Mouse (Mus musculus) kidney, postnatal 36 days (tissue): ENCODE results near the gene Tbl3.
"Not testable (repeated sequence)": the region's sequence is repeated elsewhere in the genome, so short reads cannot be mapped to it uniquely, and the experiment has no call there.

ENCODE experiments used
- DNase-seq, 2 experiments: peaks; one replicate each; pipeline ENCODE4 v3.0.0; 2021 to 2022; ENCODE audit warnings: mixed read lengths in 2 of 2

The Tbl3 gene

DNA sequence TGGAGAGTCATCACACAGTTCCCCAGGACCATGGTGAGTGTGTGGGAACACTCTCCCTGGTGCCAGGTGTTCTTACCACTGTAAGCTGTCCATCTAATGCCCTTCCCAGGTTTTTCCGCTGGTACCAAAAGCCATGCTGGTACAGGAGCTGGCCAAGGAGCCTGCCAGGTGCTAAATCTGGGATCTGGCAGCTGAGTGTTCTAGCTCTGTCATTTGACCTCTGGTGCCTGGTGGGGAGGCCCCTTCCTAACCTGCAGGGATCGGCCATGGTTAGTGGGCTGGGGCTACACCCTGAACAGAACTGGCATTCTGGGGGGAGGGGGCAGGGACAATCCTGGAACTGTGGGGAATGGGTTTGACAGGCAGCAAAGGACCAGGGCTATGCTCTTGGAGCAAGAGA is 20.2 kb upstream of the Tbl3 start, which contains the start of gene Rpl3l:
Rpl3l (plus strand) TSS at position 203 of the 400 bp plus-strand sequence.
- no peak for DNase-seq

DNA sequence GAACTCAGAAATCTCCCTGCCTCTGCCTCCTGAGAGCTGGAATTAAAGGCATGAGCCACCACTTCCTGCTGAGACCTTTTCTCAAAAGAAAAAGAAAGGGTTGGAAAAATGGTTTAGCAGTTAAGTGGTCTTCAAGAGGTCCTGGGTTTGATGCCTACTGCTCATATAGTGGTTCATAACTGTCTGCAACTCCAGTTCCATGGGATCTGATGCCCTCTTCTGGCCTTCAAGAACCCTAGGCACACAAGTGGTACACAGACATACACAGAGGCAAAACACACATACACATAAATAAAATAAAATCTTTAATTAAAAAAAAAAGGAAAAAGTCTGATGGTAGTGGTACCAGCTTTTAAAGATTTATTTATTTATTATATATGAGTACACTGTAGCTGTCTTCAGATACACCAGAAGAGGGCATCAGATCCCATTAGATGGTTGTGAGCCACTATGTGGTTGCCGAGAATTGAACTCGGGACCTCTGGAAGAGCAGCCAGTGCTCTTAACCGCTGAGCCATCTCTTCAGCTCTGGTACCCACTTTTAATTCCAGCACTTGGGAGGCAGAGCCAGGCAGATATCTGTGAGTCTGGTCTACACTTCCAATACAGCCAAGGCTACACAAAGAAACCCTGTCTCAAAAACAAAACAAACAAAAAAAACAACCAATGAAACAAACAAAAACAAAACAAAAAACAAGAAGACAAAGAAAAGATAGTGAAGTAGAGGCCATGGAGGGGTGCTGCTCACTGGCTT is 18.4 kb upstream of the Tbl3 start:
- DNase-seq, result no peak

DNA sequence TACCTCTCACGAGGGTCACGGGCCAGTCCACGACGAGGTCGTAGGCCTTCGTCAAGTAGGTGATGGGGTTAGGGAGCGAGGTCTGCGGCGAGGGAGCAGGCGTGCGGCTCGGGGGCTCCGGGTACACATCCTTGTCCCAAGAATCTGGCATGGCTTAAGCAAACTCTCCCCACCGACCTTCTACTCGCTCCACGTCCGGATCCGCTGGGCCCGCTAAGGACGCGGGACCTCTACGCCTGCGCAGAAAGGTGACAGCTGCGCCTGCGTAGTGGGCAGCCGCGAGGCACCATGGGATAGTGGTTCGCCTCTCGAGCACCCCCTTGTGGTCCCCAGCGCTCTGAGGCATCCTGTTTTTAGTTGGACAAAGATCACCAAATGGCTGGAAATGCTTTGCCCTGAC is 16.7 kb upstream of the Tbl3 start, which contains the start of gene Ndufb10:
Ndufb10 (minus strand) TSS at position 295 of the 400 bp plus-strand sequence.
- peak; percentile 97 to 99 for DNase-seq

DNA sequence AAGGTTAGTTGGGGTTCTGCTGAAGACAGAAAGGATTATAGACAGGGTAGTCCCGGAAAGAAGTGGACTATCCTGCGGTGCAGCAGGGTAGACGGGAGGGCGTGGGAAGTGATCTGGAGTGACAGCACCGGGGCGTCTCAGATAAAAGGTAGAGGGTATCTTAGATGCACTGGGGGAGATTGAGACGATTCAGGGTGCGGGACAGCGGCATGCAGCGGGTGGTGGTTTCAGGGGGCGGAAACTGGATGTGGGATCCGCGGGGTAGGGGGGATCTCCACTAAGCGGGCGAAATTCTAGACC is 16.4 kb upstream of the Tbl3 start:
- DNase-seq, result peak in 1 of 2 experiments; percentile 37

GRCm38 (mm10) chr17:24723122-24723880 is 15.8 kb upstream of the Tbl3 start:
- no peak for DNase-seq

DNA sequence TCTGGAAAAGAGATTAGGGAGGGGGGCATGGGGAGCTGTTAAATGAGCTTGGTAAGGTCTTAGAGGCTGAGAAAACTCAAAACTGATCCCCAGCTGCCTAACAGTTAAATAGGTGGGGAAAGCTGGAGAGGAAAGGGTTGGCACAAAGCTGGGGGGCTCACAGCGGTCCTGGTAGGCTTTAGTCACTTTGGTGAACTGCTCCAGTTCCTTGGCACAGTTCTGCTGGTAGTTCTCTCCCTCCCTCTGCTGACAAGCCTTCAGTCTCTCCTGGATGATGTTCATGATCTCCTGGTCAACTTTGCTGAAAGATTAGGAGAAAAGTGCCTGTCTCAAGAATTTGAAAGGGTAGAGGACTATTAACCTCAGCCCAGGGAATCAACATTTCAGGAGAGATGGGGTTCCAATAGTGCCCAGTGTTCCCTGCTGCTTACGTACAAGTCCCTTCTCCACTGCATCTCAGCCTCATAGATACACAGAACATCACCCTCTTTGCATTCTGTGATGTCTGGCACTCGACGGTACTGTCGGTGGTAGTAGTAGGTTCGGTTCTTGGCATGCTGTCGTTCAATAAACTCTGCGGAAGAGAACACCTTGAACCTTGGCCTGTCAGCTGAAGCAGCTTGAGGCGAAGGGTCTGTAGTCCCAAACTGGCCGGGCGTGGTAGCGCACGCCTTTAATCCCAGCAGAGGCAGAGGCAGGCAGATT is 14.9 kb upstream of the Tbl3 start:
- DNase-seq, result peak in 1 of 2 experiments; percentile 39

GRCm38 (mm10) chr17:24721383-24721955 is 14.0 kb upstream of the Tbl3 start:
- DNase-seq, result not testable (repeated sequence)

DNA sequence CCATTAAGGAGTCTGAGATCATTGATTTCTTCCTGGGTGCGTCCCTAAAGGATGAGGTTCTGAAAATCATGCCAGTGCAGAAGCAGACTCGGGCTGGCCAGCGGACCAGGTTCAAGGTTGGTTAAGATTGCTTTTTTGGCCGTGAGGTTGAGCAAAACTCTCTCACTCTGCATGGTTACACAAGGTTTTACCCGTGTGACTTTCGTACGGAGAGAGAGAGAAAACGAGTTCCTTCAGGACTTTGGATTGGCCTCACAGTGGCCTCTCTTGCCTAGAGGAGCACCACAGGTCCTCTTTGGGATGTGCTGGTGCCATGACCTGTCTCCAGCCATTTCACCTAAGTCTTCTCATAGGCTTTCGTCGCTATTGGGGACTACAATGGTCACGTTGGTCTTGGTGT is 13.2 kb upstream of the Tbl3 start:
- not testable (repeated sequence) for DNase-seq

DNA sequence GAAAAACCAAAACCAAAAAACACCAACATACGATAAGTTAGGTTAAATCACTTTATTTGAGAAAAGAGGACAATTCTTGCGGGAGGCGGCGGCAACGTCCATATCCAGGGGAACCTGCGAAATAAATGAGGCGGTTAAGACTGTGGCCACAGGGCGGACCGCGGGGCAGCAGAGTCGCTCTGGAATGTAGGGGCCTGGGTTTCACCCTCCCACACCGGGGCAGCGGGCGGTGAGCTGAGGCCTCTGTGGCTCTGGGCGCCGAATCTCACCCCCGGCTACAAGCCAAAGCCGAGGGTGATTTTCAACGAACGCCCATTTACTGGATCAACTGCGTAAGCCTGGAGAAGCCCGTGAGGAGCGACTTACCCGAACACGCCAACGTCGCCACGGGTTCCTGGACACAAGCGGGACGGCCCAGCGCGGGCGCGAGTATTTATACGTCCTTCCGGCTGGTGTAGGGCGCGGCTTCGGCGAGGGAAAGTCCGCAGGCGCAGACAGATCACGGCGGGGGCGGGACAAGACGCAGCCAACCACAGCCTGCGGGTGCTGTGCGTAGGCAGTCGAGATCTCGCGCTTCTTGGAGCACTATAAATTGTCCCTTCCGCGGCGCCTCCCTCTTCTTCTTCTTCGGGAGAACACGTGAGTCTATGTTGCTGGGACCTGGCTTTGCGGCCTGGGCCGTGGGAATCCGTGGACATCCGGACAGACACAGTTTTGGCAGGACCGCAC is 12.2 kb upstream of the Tbl3 start:
- DNase-seq, result peak; percentile 99

DNA sequence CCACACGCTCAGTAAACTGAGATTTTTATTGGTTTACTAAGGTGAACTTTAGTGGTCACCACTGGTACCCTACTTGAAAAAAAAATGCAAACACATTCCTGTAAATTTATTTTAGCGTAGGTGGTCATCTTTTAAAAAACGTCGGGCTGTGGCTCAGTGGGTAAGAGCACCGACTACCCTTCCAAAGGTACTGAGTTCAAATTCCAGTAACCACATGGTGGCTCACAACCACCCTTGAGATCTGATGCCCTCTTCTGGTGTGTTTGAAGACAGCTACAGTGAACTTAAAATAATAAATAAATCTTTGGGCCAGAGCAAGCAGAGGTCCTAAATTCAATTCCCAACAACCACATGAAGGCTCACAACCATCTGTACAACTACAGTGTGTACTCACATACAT is 11.5 kb upstream of the Tbl3 start:
- DNase-seq, result not testable (repeated sequence)

DNA sequence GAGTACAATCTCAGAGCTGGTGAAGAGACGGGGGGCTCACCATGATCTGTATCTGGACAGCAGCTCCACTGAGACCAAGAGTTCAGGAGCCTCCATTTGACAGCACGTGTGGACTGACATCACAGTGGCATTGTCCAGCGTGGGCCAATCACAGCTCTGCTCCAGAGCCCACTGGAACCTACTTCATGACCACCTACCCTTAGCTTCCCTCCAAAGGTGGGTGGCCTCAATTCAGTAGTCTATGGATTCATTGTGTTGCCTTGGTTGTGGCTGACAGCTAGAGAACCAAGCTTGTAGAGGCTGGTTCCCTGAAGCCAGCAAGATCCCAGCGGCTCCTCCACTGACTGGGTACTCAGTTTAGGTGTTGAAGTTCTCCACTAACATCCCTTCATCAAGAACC is 10.5 kb upstream of the Tbl3 start, which contains the start of the genes Rnf151 and Rps2:
Rnf151 (minus strand) TSS at position 121 of the 400 bp plus-strand sequence.
Rps2 (plus strand) TSS at position 174 of the 400 bp plus-strand sequence.
- no peak for DNase-seq

DNA sequence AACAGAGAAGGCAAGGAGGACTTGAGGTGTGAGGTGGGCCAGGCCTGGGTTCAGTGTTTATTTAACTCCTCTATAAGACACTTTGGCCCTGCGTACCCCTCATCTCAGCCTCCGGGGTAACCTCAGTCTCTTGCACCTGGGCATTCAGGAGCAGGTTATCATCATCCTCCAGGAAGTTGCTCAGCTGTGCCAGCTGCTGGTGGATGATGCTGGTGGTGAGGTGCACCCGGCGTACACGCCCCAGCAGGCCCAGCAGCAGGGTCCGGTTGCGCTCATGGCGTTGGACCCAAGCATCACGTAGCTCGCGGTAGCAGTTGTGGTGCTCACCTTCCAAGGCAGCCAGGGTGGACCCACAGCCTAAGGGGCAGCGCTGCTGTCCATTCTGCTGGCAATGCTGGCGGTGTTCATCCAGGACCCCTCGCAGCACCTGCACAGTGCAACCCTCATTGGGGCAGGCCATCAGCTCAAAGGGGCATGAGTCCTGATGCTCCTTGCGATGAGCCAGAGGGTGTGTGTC is 8.8 kb upstream of the Tbl3 start:
- DNase-seq, result no peak

GRCm38 (mm10) chr17:24715556-24715955 is 8.1 kb upstream of the Tbl3 start:
- DNase-seq, result no peak

DNA sequence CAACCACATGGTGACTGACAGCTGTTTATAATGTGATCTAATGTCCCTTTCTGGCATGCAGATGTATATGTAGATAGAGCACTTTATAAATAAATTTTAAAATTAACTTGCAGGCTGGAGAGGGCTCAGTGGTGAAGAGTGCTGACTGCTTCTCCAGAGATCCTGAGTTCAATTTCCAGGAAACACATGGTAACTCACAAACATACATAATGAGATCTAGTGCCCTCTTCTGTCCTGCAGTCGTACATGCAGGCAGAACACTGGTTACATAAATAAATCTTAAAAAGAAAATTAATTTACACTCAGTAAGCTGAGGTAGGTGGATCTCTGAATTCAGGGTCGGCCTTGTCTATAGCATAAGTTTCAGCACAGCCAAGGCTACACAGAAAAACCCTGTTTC is 1.2 kb upstream of the Tbl3 start:
- DNase-seq, result no peak

- peak in 1 of 2 experiments; percentile 37 for DNase-seq
These were observed 453 bp upstream of the Tbl3 start for GRCm38 (mm10) chr17:24707801-24708425.

DNA sequence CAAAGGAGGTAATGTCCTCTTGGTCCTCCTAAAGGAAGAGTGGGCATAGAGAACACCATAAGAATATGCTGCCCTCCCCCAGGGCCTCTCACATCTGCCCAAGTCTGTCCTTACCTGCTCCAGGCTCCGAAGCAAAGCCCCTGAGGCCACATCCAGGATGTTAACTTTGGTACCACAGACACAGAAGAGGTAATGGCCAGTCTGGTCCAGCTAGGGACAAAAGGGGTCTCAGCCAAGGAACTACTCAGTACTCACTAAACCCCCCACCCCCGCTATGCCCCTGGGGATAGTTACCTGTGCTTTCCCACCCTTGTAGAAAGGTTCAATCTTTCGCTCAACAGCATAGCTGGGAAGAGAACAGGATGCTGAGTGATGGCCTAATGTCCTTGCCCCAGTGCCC is 1.6 kb downstream of the Tbl3 start:
- DNase-seq, result no peak

DNA sequence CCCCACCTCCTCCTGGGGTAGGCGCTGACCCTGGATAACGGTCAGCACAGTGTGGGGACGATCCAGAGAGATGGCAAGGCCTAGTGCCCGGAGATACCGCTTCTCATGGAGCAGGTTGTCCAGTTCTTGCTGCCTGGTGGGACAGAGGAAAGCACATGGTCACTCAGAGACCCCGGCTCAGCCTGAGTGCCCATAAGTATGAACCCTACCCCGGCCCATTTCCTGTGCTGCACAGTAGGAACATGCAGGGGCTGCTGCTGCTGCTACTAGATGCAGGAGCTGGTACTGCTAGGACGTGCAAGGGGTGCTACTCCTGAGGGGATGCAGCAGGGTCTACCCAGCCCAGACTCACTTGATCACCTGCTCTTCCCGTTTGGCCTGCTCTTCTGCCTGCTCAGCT is 6.2 kb downstream of the Tbl3 start:
- no peak for DNase-seq

- DNase-seq, result no peak
These were observed 8.0 kb downstream of the Tbl3 start for GRCm38 (mm10) chr17:24699473-24699872.

DNA sequence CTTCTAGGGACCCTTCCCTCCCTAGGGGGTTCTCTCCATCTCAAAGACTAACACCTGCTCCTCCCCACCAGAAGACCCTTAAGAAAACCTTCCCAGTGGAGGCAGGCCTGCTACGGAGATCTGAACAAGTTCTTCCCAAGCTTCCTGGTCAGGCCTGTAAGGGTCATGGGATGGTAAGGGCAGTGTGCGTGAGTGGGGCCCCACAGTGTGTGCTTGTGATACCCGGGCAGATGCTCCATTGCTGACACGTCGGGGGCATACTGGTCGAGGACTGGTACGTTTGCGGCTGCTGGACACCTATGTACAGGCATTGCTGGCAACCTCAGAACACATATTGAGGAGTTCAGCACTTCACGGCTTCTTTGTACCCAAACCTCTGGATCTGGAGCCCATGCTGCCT is 8.7 kb downstream of the Tbl3 start:
- DNase-seq, result no peak

- DNase-seq, result peak in 1 of 2 experiments; percentile 54
These were observed 9.5 kb downstream of the Tbl3 start for GRCm38 (mm10) chr17:24697985-24698384.

DNA sequence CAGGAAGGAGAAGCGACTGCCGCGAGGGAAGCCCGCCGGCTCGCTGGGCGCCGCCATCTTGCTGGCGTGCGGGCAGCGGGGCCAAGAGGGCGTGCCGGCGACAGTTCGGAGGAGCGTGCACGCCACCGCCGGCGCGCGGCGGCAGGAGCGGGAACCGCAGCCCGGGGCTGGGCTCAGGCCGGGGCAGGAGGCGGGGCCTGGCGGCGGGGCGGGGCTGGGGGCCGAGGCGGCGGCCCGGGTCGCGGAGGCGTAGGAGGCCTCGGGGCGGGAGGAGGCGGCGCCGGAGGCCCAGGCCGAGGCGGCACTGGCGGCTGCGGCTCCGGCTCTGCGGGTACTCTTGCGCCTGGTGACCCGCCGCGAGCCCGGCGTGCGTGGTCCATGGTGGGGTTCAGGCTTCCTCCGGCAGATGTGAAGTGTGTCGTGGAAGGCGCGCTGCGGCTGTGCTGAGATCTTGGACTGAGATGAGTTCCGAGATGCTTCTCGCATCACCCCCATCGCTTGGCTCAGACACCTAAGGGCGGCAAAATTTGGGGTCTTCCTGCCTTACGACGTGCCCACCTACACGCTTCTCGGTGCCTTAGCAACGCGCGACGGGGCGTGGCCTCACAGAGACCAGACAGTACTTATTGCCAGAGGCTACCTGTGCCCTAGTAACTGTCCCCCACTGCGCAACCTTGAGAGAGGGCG is 11.3 kb downstream of the Tbl3 start, which contains the start of the genes Gfer and Noxo1:
Gfer (minus strand) TSS at position 146 of the 687 bp plus-strand sequence.
Noxo1 (plus strand) TSS at position 224 of the 687 bp plus-strand sequence.
- peak; percentile 88 to 96 for DNase-seq
